Mouse (Mus musculus) frontal cortex, postnatal 14 days (tissue): ENCODE data around the gene Prkn.

Source experiments
- DNase-seq, 2 experiments: peaks; one replicate each; pipeline ENCODE4 v3.0.0; 2022; ENCODE audit warnings: low spot score in 2 of 2

The Prkn gene

DNA sequence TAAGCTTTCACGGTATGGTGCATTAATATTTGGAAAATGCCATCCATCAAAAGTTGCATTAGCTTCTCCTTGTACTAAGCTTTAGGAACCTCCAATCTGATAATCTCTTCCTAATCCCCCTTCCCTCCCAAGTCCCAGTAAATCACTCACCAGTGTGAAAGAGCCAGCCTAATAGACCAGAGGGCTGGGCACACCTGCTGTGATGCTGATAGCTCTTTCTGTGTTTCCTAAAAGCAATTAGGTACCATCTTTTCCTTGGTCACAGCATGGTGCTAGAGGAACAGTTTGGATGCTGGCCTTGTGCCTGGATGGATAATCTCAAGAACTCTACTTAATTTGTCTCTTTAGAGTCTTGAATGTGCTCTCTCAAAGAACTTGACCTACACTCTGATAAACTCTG, 287.0 kb downstream of the Prkn start:
- DNase-seq = no peak

- no peak for DNase-seq
Measured at GRCm38 (mm10) chr17:11130919-11131318, 290.7 kb downstream of the Prkn start.

DNA sequence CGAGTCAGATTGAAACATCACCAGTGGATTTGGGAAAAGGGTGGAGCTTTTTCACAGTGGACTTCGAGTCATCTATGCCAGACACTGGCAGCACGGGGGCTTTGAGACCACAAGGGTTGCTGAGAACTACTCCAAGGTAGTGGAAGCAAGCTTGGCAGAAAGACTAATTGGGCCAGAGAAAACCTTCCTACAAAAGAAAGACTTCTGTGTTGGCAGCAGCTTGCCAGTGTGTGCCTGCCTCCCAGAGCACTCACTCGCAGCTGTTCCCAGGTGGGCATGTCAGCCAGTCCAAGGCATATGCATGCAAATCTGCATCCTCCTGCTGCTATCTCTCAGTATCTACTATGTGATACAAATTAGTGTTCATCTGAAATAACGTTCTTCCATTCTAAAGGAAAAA, 302.1 kb downstream of the Prkn start:
- peak; percentile 33 to 38 for DNase-seq

DNA sequence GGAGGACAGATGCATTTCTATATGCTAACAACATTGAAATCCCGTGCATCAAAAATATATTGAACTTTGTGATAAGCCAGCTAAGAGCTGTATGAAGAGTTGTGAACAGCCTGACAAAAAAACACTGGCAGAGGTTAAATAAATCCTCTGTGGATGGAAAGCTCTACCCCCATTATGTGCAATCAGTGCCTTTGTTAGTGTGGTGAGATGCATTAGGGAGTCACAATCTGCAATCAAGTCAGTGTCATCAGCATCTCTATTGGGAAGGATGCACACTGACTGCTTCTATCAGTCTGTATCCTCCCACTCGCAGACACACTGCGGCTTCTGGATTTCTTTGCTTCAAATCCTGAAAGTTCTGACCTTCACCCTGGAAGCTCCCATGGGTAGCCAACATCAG, 315.9 kb downstream of the Prkn start:
- DNase-seq = no peak

GRCm38 (mm10) chr17:11157536-11157935, 317.4 kb downstream of the Prkn start:
- DNase-seq = peak; percentile 59 to 76

GRCm38 (mm10) chr17:11161436-11161835, 321.3 kb downstream of the Prkn start:
- no peak for DNase-seq

- no peak for DNase-seq
Measured at GRCm38 (mm10) chr17:11162770-11163169, 322.6 kb downstream of the Prkn start.

GRCm38 (mm10) chr17:11187356-11187755, 347.2 kb downstream of the Prkn start:
- no peak for DNase-seq

DNA sequence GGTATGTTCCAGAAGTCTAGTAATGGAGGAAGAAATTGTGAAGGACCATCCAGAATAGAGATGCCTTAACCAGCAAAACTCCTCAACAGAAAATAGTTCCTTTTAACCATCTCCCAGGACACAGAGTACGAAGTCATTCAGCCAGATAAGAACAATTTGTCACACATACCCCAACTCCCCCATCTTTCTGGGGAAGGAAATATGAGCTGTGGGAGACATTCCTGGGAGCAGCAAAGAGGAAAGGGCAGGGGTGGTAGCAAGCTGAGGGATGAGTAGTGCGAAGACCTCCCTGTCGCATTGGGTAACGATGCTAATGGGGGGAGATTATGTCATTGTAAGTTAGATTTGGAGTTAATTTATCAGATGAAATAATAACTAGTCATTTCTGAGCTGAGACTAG, 348.3 kb downstream of the Prkn start:
- DNase-seq = no peak

GRCm38 (mm10) chr17:11190306-11190705, 350.1 kb downstream of the Prkn start:
- DNase-seq = no peak

DNA sequence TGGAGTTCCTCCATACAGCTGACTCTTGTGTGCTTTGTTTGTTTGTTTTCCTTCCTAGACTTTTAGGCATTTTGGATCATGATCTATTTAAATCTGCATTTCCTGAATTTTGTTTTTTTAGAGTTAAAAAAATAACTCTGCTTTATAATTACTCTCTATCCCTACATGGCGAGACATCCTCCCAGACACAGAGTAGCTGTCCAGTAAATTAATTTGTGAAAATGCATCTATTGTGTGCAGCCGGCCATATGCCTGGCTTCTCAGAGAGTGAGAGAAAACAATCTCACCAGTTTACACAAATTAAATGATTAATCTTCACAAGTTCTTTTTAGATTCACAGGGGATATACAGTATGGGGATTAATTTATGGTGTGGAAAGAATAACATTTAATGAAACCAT, 357.9 kb downstream of the Prkn start:
- DNase-seq = no peak

GRCm38 (mm10) chr17:11209063-11209462, 368.9 kb downstream of the Prkn start:
- DNase-seq = peak in 1 of 2 experiments; percentile 14

- DNase-seq = no peak
Measured at GRCm38 (mm10) chr17:11211006-11211405, 370.8 kb downstream of the Prkn start.

GRCm38 (mm10) chr17:11211591-11211990, 371.4 kb downstream of the Prkn start:
- no peak for DNase-seq

DNA sequence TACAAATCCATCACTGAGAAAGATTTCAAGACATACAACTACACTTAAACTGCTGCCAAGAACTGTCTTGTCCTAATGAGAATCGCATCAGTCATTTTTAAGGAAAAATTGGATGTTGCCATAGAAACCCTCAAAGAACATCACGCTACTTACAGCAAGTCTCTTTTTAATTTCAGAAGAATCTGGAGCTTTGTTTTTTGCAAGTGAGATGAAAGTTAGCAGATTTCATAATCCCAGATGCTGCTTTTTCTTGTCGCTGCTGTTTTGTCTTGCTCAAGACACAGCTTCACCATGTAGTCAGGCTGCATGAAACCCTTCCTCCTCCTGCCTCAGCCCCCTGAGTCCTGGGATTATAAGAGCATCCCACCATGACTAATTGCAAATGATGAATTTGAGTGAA, 373.5 kb downstream of the Prkn start:
- DNase-seq = no peak

DNA sequence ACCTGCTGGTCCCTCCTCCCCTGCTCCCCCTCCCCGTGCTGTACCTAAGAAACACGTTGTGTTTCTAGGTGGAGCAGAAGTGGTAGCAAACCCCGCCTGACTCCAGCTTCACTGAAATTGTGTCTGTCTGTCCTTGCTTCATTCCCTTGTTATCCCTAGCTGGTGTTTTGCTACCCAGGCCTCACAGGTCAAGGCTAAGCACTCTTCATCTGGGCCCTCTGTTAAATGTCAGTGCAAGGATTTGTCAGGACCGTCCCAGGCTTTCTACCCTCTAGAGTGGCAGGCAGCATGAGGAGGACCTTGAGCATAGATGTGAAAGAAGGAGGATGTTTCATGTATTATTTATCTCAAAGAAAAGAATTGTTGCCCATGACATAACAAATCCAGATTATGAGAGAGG, 388.8 kb downstream of the Prkn start:
- DNase-seq = no peak

DNA sequence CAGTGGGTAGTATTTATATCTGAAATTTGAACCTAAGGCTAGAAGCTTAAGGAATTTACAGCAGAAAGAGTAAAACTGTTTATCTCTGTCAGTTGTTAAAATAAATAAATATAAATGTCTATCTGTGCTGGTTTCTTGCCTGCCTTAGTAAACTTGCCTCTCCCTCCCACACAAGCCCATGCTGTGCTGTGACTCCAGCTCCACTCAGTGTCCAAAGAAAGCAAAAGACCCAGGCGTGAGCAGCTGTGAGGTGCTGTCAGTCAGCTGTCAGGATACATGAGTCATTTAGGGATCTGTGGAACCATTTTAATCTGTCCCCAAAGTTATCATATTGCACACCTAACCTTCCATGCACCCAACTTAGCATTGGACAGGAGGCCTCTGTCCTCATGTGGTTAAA, 389.2 kb downstream of the Prkn start:
- DNase-seq = no peak

DNA sequence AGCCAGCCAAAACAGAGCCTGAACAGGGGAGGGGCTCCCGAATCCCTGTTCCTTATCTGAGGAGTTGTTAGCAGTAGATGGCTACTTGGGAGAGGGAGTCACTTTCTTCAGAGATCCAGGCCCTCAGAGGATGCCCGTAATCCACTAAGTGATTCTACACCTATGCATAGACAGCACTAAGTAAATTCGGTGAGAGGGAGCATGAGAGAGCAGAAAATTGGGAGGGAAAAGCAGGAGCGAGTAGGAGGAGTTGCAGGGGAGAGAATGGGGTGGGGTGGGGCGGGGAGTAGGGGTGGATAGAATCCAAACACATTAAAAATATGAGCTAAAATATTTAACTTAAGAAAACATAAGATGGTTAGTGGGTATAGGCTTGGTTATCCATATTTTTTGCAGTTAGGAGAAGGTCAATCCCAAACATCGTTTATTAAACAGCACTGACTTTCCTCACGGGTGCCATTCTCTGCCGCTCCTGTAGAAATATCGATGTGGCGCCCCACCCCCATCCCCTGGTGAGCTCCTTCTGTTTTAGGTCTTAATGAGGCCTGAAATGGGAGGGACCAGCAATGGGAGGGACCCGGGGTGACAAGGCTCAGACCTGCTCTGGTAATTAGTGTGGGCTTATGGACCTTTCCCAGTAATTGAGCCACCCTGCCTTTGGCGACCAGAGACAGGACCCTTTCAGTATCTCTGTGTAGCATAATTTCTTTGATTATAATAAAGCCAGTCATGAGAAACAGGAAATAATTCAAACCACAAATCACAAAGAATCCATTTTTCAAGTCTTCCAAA, 390.6 kb downstream of the Prkn start:
- DNase-seq = no peak

GRCm38 (mm10) chr17:11235273-11235672, 395.1 kb downstream of the Prkn start:
- DNase-seq = no peak

DNA sequence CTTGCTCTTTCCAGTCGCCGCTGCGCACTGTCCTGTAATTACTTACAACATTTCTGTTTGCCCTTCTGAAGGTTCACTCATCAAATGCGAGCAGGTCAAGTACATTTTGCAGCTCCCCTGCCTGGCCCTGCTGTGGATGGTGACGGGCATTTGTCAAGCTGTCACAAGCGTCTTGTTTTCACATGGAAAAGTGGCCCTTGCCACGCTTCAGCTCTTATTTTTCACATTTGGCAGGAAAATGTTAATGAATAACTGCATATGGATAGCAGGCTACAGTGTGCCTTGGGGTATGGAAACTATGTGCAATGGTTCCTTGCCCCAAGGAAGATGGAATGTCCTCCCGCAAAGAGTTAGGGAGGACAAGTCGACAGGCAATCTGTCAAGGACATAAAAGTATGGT, 404.9 kb downstream of the Prkn start:
- no peak for DNase-seq

- no peak for DNase-seq
Measured at GRCm38 (mm10) chr17:11249216-11249615, 409.0 kb downstream of the Prkn start.

DNA sequence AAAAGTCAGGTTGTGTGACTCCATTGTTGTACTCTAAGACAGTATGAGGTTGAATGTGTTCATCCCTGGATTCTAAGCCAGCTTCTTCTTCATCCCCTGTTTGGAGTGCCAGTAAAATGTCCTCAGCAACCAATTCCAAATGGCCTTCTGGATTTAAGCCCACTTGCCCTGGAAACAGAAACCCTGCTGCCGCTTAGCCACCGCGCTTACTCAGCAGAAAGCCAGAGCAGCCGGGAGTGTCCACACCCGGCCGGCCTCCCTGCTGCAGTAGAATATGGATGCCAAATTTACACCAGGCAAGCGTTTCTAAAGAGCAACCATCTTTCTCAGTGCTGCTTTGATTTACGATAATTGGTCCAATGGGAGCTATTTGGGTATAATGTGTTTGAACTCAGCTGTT, 420.5 kb downstream of the Prkn start:
- no peak for DNase-seq

DNA sequence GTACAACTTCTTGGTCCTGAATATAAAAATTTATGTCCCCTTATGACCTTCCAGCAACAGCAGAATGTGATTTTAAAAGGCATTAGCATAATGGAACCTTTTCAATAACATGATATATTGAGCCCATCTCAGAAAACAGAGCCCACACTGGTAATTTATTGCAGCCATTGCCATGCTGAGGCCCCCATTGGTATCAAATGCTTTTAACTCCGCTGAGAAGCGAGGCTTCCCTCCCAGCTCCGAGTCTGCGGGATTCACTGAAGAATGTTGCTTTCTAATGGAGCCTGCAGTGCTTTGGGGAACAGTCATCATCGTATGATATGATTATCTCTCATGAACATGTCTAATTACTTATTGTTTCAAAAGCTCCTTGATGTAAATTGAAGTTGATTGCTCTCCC, 421.5 kb downstream of the Prkn start:
- no peak for DNase-seq

DNA sequence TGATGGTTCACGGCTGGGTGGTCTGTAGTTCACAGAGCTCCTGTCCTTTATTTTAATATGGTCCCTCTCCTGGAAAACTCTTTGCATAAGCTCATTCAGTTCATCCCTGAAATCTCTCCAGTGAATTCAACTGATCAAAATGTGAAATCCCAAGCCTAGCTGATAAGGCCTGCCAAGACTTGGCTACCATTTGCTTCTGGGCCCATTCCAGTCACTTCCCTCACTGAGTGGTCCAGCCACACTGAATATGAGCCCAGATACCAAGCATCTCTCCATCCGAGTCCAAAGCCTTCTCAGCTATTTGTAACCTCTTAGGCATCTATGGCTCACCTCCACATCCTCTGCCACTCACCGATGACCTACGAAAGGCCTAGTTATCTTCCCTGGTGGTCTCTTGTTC, 427.8 kb downstream of the Prkn start:
- no peak for DNase-seq
